Mouse (Mus musculus) lung, postnatal 0 days (tissue): ENCODE results near the gene Stk32b. TPM values are rescaled to one million over a fixed set of nuclear protein-coding genes. Genes with fewer than 3 reads are reported as not detected.

Source experiments
- ATAC-seq: fragments of 200-750 bp; cut with Nextera tagmentation; 2 replicates; pipeline ENCODE4 v1.8.0; 2017; ENCODE audit warnings: moderate library complexity
- DNase-seq: peaks from one replicate; pipeline ENCODE4 v3.0.0-alpha.2; 2016; ENCODE audit warnings: low spot score
- H3K27ac ChIP-seq: fragments of 300-500 bp; sonication (generic); 2 replicates; pipeline ENCODE4 v1.5.1; 2014; ENCODE audit warnings: antibody characterized with exemption, mild to moderate bottlenecking, low read length, mixed read lengths
- H3K27me3 ChIP-seq: fragments of 300-500 bp; sonication (generic); replicated peaks from 2 replicates; pipeline ENCODE4 v1.6.1; 2014; ENCODE audit warnings: low read length, mixed read lengths; ENCODE audit not compliant: insufficient read depth
- H3K36me3 ChIP-seq: fragments of 300-500 bp; sonication (generic); 2 replicates; pipeline ENCODE4 v1.6.1; 2014; ENCODE audit warnings: low read length, mixed read lengths; ENCODE audit not compliant: insufficient read depth
- H3K4me1 ChIP-seq: fragments of 300-500 bp; sonication (generic); 2 replicates; pipeline ENCODE4 v1.6.1; 2014; ENCODE audit warnings: antibody characterized with exemption, low read depth, low read length, mixed read lengths; ENCODE audit not compliant: insufficient read depth
- H3K4me2 ChIP-seq: fragments of 300-500 bp; sonication (generic); replicated peaks from 2 replicates; pipeline ENCODE4 v1.6.1; 2014; ENCODE audit warnings: low read depth, mild to moderate bottlenecking, low read length, moderate library complexity, mixed read lengths
- H3K4me3 ChIP-seq: fragments of 300-500 bp; sonication (generic); 2 replicates; pipeline ENCODE4 v1.5.1; 2014; ENCODE audit warnings: low read depth, low read length
- H3K9ac ChIP-seq: fragments of 300-500 bp; sonication (generic); replicated peaks from 2 replicates; pipeline ENCODE4 v1.6.1; 2014; ENCODE audit warnings: low read depth, mild to moderate bottlenecking
- H3K9me3 ChIP-seq: fragments of 300-500 bp; sonication (generic); 2 replicates; pipeline ENCODE4 v1.6.1; 2016; ENCODE audit warnings: low read length, mixed read lengths
- CTCF ChIP-seq: IDR thresholded peaks from 2 replicates; pipeline ENCODE4 v1.5.1; 2016; ENCODE audit warnings: antibody characterized with exemption, mild to moderate bottlenecking
- EP300 ChIP-seq: IDR thresholded peaks from 2 replicates; pipeline ENCODE4 v1.6.1; 2016; ENCODE audit warnings: antibody characterized with exemption, mild to moderate bottlenecking, control low read depth
- WGBS: fragments of 180-500 bp; shearing (Covaris S2); extraction: QIAGEN DNeasy Blood & Tissue Kit; methylation state at CpG from one replicate; pipeline ENCODE4 v1.1.7; 2014; 5-methylcytosine and 5-hydroxymethylcytosine counted together
- polyA plus RNA-seq: library from polyadenylated mRNA; unstranded; fragments of >200 nt; fragmentation: Nextera tagmentation; extraction: Ambion mirVana; gene quantifications from 2 replicates; pipeline ENCODE4 v1.2.1, GENCODE M21; 2015

Stk32b gene
- polyA plus RNA-seq, 1 experiment from 2014 or later = 0.05 TPM

- Histone ChIP-seq H3K27me3 (no peaks in the 10 kb centered on the region), H3K27ac (no peak overlapping the region), H3K4me1 (no peaks in the 10 kb centered on the region), H3K9ac (no peak overlapping the region), H3K4me2 (no peak overlapping the region), H3K4me3 (no peak overlapping the region), H3K36me3 (no peaks in the 10 kb centered on the region), H3K9me3 (no peaks in the 10 kb centered on the region)
- 36% methylated on average over 3 of the region's 3 CpGs for WGBS
- peak; percentile 24 for DNase-seq
- ATAC-seq = peak; percentile 35; the same call in 1 of the 2 replicates
- TF ChIP-seq EP300 (no peak), CTCF (no peak)
Measured at GRCm38 (mm10) chr5:37520441-37520840, 196.5 kb downstream of the Stk32b start.

- H3K9ac ChIP-seq = no peak overlapping the region
- no peaks in the 10 kb centered on the region for H3K27me3 ChIP-seq
- ATAC-seq = no peak
- no peak overlapping the region for H3K27ac ChIP-seq
- H3K4me2 ChIP-seq = no peak overlapping the region
- DNase-seq = no peak
- no peaks in the 10 kb centered on the region for H3K36me3 ChIP-seq
- no peak for TF ChIP-seq CTCF
- TF ChIP-seq EP300 = no peak
- WGBS = 32% methylated on average over 2 of the region's 2 CpGs
- H3K9me3 ChIP-seq = no peaks in the 10 kb centered on the region
- H3K4me1 ChIP-seq = no peaks in the 10 kb centered on the region
- H3K4me3 ChIP-seq = no peak overlapping the region
Measured at GRCm38 (mm10) chr5:37512479-37512878, 204.5 kb downstream of the Stk32b start.

DNA sequence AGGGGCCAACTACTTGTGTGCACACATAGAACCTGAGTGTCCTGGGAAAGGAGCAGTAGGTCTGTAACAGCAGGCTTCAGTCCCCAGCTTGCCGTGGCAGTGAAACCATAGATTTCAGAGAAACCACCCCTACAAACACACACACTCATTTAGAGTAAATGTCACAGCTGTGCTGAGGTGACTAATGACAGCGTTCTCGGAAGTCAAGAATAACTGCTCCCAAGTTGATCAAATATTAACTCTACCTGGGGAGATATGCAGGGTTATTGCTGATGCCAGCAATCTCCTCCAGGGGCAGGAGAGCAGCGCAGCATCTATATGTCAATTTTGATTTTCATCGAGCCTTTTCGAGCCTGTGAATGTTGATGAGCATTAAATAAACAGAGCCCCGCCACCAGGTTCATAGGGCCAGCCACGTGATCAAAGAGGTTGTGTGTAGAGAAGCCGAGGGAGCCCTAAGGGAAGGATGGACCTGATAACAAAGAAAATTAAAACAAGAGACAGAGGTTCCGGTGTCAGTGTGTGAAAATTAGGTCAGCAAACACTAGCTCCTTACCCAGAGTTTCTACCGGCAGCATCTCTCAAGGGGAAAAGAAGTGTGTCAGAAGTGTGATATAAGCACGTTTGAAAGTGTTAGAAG is 210.0 kb downstream of the Stk32b start:
- 27% methylated on average over 12 of the region's 12 CpGs for WGBS
- H3K9ac ChIP-seq = no peak overlapping the region
- DNase-seq (no peak), ATAC-seq (no peak)
- TF ChIP-seq CTCF = no peak
- no peak for TF ChIP-seq EP300
- no peak overlapping the region for H3K4me2 ChIP-seq
- no peaks in the 10 kb centered on the region for H3K36me3 ChIP-seq
- H3K9me3 ChIP-seq = no peaks in the 10 kb centered on the region
- H3K4me3 ChIP-seq = no peak overlapping the region
- H3K27me3 ChIP-seq = no peaks in the 10 kb centered on the region
- H3K4me1 ChIP-seq = no peaks in the 10 kb centered on the region
- no peak overlapping the region for H3K27ac ChIP-seq

DNA sequence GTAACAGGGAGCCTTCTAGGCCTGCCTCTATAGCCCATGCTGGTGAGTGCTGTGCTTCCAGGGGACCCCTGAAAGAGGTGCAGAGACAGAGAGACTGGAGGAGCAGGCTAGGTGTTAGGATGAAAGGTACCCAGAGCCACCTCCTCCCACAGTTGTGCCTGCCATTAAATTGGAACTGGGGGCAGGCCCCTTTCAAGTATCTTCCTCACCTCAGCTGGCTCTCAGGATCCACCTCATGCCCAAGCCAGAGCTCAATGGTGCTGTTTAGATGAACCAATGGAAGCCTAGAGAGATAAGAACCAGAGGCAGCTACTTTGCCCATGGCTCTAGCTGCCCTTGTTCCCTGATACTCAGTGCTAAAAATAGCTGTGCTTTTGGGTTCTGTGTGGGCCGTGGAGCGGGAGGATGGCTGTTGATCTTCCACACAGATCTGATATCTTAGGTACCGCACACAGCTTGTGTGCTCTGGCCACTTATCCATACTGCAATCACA is 221.9 kb downstream of the Stk32b start:
- H3K4me1 ChIP-seq = no peaks in the 10 kb centered on the region
- no peak for TF ChIP-seq EP300
- TF ChIP-seq CTCF = no peak
- H3K4me2 ChIP-seq = no peak overlapping the region
- H3K27ac ChIP-seq = no peak overlapping the region
- no peaks in the 10 kb centered on the region for H3K27me3 ChIP-seq
- no peak for DNase-seq
- WGBS = 71% methylated on average over 3 of the region's 3 CpGs
- no peak overlapping the region for H3K4me3 ChIP-seq
- ATAC-seq = no peak
- no peaks in the 10 kb centered on the region for H3K36me3 ChIP-seq
- H3K9ac ChIP-seq = no peak overlapping the region
- H3K9me3 ChIP-seq = no peaks in the 10 kb centered on the region

- no peaks in the 10 kb centered on the region for H3K4me1 ChIP-seq
- WGBS = 45% methylated on average over 3 of the region's 3 CpGs
Measured at GRCm38 (mm10) chr5:37472025-37472608, 244.9 kb downstream of the Stk32b start.

GRCm38 (mm10) chr5:37471584-37471983 is 245.4 kb downstream of the Stk32b start:
- no peaks in the 10 kb centered on the region for H3K4me1 ChIP-seq

More at GRCm38 (mm10) chr5:37472025-37472608, 244.9 kb downstream of the Stk32b start:
- H3K9ac ChIP-seq = no peak overlapping the region
- H3K27me3 ChIP-seq = no peaks in the 10 kb centered on the region
- ATAC-seq = no peak
- H3K36me3 ChIP-seq = no peaks in the 10 kb centered on the region
- H3K4me3 ChIP-seq = no peak overlapping the region
- no peak for DNase-seq
- H3K27ac ChIP-seq = no peak overlapping the region
- TF ChIP-seq CTCF = no peak
- no peak for TF ChIP-seq EP300
- no peaks in the 10 kb centered on the region for H3K9me3 ChIP-seq
- no peak overlapping the region for H3K4me2 ChIP-seq

More at GRCm38 (mm10) chr5:37471584-37471983, 245.4 kb downstream of the Stk32b start:
- Histone ChIP-seq H3K4me2 (no peak overlapping the region), H3K27me3 (no peaks in the 10 kb centered on the region), H3K27ac (no peak overlapping the region), H3K9ac (no peak overlapping the region), H3K36me3 (no peaks in the 10 kb centered on the region), H3K9me3 (no peaks in the 10 kb centered on the region), H3K4me3 (no peak overlapping the region)
- 75% methylated on average over 4 of the region's 4 CpGs for WGBS
- TF ChIP-seq CTCF = no peak
- no peak for TF ChIP-seq EP300
- DNase-seq = no peak
- ATAC-seq = no peak
